Mouse (Mus musculus) hindbrain, embryonic 11.5 days (tissue): ENCODE measurements around the gene Bap1. TPM values are rescaled to one million over a fixed set of nuclear protein-coding genes. Genes with fewer than 3 reads are reported as not detected.

ENCODE experiments used
- ATAC-seq: fragments of 200-750 bp; cut with Nextera tagmentation; 2 replicates; pipeline ENCODE4 v1.8.0; 2017; ENCODE audit warnings: mild to moderate bottlenecking, moderate TSS enrichment, moderate library complexity; ENCODE audit not compliant: low FRiP score
- DNase-seq: peaks from one replicate; pipeline ENCODE4 v3.0.0-alpha.2; 2015; ENCODE audit warnings: low spot score
- H3K27ac ChIP-seq: fragments of 300-500 bp; sonication (generic); 2 replicates; pipeline ENCODE4 v1.5.1; 2014; ENCODE audit warnings: mild to moderate bottlenecking, low read depth, low read length
- H3K27me3 ChIP-seq: fragments of 300-500 bp; sonication (generic); 2 replicates; pipeline ENCODE4 v1.6.1; 2014; ENCODE audit warnings: mild to moderate bottlenecking, low read length, moderate library complexity, mixed read lengths; ENCODE audit not compliant: control insufficient read depth, insufficient read depth
- H3K36me3 ChIP-seq: fragments of 300-500 bp; sonication (generic); 2 replicates; pipeline ENCODE4 v1.6.1; 2014; ENCODE audit warnings: mild to moderate bottlenecking, low read length, moderate library complexity, mixed read lengths; ENCODE audit not compliant: control insufficient read depth, insufficient read depth
- H3K4me1 ChIP-seq: fragments of 300-500 bp; sonication (generic); replicated peaks from 2 replicates; pipeline ENCODE4 v1.6.1; 2014; ENCODE audit warnings: low read length, mixed read lengths; ENCODE audit not compliant: control insufficient read depth, insufficient read depth
- H3K4me2 ChIP-seq: fragments of 300-500 bp; sonication (generic); replicated peaks from 2 replicates; pipeline ENCODE4 v1.6.1; 2014; ENCODE audit warnings: mild to moderate bottlenecking, low read depth, low read length
- H3K4me3 ChIP-seq: fragments of 300-500 bp; sonication (generic); 2 replicates; pipeline ENCODE4 v1.5.1; 2014; ENCODE audit warnings: low read depth, low read length
- H3K9ac ChIP-seq: fragments of 300-500 bp; sonication (generic); 2 replicates; pipeline ENCODE4 v1.6.1; 2014; ENCODE audit warnings: low read depth, low read length
- H3K9me3 ChIP-seq: fragments of 300-500 bp; sonication (generic); 2 replicates; pipeline ENCODE4 v1.6.1; 2016; ENCODE audit warnings: low read length; ENCODE audit not compliant: control insufficient read depth
- WGBS: fragments of 180-500 bp; shearing (Covaris S2); extraction: QIAGEN DNeasy Blood & Tissue Kit; methylation state at CpG from one replicate; pipeline ENCODE4 v1.1.7; 2014; 5-methylcytosine and 5-hydroxymethylcytosine counted together
- polyA plus RNA-seq: library from polyadenylated mRNA; unstranded; fragments of >200 nt; fragmentation: Nextera tagmentation; extraction: Ambion mirVana; gene quantifications from 2 replicates; pipeline ENCODE4 v1.2.1, GENCODE M21; 2014

Bap1 gene
- polyA plus RNA-seq, 1 experiment from 2014 or later: 78.7 TPM

DNA sequence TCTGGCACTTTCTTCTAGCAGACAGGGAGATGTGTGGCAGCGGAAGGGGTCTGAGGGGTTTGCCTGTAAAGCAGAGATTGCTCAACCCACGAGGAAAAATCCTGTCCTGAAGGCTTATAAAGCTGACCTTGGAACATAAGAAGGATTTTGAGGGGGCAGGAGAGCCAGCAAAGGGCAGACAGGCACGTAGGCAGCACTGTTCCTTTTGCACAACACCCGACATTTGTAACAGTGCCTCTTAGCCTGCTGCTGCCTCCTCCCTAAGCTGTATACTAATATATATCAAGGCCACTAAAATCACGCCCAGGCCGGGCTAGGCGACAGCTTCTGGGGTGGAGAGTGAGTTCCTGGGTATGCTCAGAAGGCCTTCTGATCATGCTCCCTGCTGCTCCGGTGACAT is 20.8 kb upstream of the Bap1 start:
- H3K9ac ChIP-seq: no peak overlapping the region
- ATAC-seq (no peak), DNase-seq (no peak)
- H3K27ac ChIP-seq: no peak overlapping the region
- 76% methylated on average over 8 of the region's 8 CpGs for whole genome bisulfite sequencing
- H3K36me3 ChIP-seq: no peaks in the 10 kb centered on the region
- no peak overlapping the region for H3K4me3 ChIP-seq
- H3K27me3 ChIP-seq: no peaks in the 10 kb centered on the region
- H3K4me1 ChIP-seq: no peaks in the 10 kb centered on the region
- H3K4me2 ChIP-seq: no peak overlapping the region
- H3K9me3 ChIP-seq: no peaks in the 10 kb centered on the region

DNA sequence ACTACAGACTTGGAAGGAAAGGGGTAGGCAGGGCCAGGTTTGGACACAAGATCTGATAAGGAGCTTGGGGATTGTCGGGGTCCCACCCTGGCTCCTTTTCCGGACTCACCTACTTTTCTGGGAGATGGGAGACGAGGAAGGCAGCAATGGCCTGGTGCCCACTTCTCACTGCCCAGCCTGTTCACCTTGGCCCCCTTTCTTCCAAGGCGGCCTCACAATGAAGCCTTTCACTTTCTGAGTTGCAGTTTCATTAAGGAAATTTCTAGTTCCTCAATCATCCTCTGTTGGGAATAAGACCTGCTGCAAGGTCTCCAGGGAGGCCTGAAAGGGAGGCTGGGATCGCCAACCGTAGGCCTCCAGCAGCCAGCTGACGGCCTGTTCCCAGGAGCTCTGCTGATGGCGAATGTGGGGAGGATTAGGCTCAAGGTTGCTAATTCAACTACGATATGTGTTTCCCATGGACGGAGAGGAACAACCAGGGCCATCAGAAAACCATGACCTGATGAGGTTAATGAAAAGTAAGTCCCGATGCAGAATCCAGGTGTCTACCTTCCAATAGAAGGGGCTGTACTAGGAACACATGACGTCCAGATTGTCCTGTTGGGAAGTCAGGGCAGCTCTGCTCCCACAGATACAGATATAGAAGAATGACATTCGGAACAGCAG is 18.7 kb upstream of the Bap1 start:
- 88% methylated on average over 13 of the region's 13 CpGs for WGBS
- Histone ChIP-seq H3K27me3 (no peaks in the 10 kb centered on the region), H3K4me1 (no peaks in the 10 kb centered on the region), H3K4me3 (no peak overlapping the region), H3K36me3 (no peaks in the 10 kb centered on the region), H3K4me2 (no peak overlapping the region), H3K9ac (no peak overlapping the region), H3K27ac (no peak overlapping the region), H3K9me3 (no peaks in the 10 kb centered on the region)
- no peak for ATAC-seq
- DNase-seq: no peak

DNA sequence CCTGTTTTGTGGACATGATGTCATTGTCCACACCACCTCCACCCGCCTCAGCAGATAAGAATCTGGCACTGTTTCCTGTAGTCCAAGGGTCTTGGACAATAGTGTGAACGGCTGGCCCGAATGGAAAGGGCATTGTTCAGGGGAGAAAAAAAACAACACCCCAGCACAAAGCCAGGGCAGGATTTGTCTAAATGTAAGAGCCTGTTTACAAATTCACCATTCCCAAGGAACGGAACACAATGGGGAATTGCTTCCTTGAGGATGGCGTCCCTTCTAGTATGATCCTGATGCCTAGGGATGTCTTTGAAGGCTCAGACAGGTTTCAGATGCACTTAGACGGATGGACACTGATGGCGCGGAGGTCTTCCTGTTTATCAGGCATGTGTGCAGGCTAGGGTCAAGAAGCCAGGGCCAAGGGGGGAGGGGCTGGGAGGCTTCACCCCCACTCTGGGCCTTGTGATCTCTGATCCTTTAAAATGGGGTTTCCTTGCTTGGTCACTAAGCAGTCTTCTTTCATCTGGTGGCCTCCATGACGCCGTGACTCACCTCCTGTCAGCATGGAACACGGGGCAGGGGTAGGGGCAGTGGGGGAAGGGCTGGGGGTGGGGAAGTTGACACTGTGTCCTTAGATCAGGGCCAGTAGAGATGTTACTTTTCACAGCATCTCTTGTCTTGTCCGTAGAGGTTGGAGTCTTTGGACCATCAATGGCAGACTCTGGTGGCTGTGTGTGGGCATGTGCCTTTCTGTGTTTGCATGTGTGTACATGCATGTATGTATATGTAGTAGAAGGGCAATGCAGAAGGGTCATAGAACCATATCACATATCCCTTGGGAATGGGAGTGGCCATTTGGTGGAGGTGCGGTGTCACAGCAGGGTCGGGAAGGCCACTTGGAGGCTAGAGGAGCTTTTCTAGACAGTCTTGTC is 17.9 kb upstream of the Bap1 start:
- no peak overlapping the region for H3K27ac ChIP-seq
- no peak for DNase-seq
- H3K4me1 ChIP-seq: no peaks in the 10 kb centered on the region
- H3K4me2 ChIP-seq: no peak overlapping the region
- peak; percentile 59; the same call in 1 of the 2 replicates for ATAC-seq
- H3K36me3 ChIP-seq: no peaks in the 10 kb centered on the region
- WGBS: 82% methylated on average over 14 of the region's 14 CpGs
- no peak overlapping the region for H3K9ac ChIP-seq
- H3K4me3 ChIP-seq: no peak overlapping the region
- H3K9me3 ChIP-seq: no peaks in the 10 kb centered on the region
- no peaks in the 10 kb centered on the region for H3K27me3 ChIP-seq

GRCm38 (mm10) chr14:31233996-31234591 is 17.2 kb upstream of the Bap1 start:
- Histone ChIP-seq H3K27ac (no peak overlapping the region), H3K36me3 (no peaks in the 10 kb centered on the region), H3K9ac (no peak overlapping the region), H3K27me3 (no peaks in the 10 kb centered on the region), H3K4me3 (no peak overlapping the region), H3K9me3 (no peaks in the 10 kb centered on the region), H3K4me1 (no peaks in the 10 kb centered on the region), H3K4me2 (no peak overlapping the region)
- ATAC-seq: peak; percentile 40; the same call in 1 of the 2 replicates
- DNase-seq: peak; percentile 91
- 23% methylated on average over 11 of the region's 11 CpGs for WGBS

DNA sequence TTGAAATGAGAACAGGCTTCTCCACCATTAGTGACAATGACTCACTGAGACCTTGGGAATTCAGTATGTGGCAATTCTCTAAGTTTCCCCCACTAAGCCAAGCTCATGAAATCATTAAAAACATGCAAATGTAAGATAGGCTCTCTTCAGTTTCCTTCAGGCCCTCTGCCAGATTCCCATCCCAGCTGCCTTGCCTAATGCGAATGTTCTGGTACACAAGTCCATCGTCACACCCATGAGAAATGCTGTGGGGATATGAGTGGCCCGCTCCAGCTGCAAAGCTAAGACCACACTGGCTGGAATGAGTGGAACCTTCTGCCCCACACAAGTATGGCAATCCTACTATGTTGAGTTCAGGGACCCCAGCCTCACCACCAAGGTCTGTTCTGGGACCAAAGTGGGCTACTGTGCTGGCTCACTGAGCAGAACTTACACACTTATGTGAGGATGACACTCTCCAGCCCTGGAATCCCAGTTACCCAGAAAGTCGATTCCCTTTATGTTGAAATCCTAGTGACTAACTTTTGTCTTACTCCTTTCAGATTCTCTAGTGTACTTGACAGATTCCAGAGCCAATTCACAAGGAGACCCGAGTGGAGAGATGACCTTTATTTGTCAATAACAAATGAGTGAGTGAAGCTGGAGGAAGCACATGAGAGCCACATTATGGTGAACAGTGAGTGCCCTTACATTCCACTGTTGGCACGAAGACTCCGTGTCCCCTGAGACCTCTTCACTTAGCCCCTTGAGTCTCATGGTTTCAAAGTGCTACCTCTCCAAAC is 14.0 kb upstream of the Bap1 start:
- no peaks in the 10 kb centered on the region for H3K36me3 ChIP-seq
- DNase-seq: no peak
- no peak overlapping the region for H3K27ac ChIP-seq
- H3K4me2 ChIP-seq: no peak overlapping the region
- no peak for ATAC-seq
- no peak overlapping the region for H3K4me3 ChIP-seq
- H3K9ac ChIP-seq: no peak overlapping the region
- no peaks in the 10 kb centered on the region for H3K4me1 ChIP-seq
- 86% methylated on average over 7 of the region's 7 CpGs for WGBS
- H3K27me3 ChIP-seq: no peaks in the 10 kb centered on the region
- H3K9me3 ChIP-seq: no peaks in the 10 kb centered on the region

DNA sequence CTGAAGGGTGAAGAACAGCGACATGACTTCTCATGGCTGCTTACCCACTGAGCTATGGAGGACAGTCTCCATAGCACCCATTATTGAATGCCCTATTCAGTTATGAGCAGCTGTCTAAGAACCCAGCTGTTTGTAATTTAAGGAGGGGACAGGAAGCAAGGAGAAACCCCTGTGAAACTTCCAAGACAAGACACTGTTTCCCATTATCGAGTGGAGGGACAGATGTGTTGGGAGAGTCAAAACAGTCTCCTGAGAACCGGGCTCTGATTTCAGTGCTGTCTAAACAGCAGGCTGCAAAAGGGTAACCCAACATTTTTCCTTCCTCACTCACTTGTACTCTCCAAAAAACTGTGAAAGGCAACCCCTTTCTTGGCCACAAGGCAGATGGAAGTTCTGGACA is 10.7 kb upstream of the Bap1 start:
- H3K4me1 ChIP-seq: no peaks in the 10 kb centered on the region
- no peak overlapping the region for H3K4me3 ChIP-seq
- no peak for ATAC-seq
- no peaks in the 10 kb centered on the region for H3K9me3 ChIP-seq
- H3K27me3 ChIP-seq: no peaks in the 10 kb centered on the region
- no peak for DNase-seq
- no peak overlapping the region for H3K27ac ChIP-seq
- H3K36me3 ChIP-seq: no peaks in the 10 kb centered on the region
- no peak overlapping the region for H3K9ac ChIP-seq
- WGBS: 66% methylated on average over 3 of the region's 3 CpGs
- no peak overlapping the region for H3K4me2 ChIP-seq

GRCm38 (mm10) chr14:31244777-31245176 is 6.5 kb upstream of the Bap1 start:
- DNase-seq (no peak), ATAC-seq (no peak)
- Histone ChIP-seq H3K4me2 (no peak overlapping the region), H3K4me3 (no peak overlapping the region), H3K9ac (no peak overlapping the region), H3K4me1 (no peaks in the 10 kb centered on the region), H3K27me3 (no peaks in the 10 kb centered on the region), H3K27ac (no peak overlapping the region), H3K9me3 (no peaks in the 10 kb centered on the region), H3K36me3 (no peaks in the 10 kb centered on the region)
- WGBS: 58% methylated on average over 1 of the region's 1 CpGs

DNA sequence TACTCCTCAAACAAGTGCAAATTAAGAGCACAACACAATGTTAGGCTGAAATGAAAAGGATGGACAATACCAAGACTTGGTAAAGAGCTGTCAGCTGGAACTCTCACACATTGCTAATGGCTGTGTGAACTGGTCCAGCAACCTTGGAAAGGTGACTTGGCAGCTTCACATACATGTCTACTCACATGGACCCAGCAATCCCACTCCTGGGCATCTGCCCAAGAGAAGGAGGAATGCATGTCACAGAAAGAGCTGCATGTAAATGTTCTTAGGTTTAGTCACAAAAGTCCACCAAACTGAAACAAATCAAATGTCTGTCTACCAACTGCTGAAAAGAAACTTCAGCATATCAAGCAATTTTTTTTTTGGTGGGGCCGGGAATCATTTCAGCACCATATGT is 5.3 kb upstream of the Bap1 start:
- Histone ChIP-seq H3K27me3 (no peaks in the 10 kb centered on the region), H3K27ac (no peak overlapping the region), H3K4me3 (no peak overlapping the region), H3K4me2 (no peak overlapping the region), H3K4me1 (no peaks in the 10 kb centered on the region), H3K36me3 (no peaks in the 10 kb centered on the region), H3K9ac (no peak overlapping the region), H3K9me3 (no peaks in the 10 kb centered on the region)
- 89% methylated on average over 1 of the region's 1 CpGs for WGBS
- no peak for ATAC-seq
- DNase-seq: no peak
